17 mouse cellular contexts compared by ENCODE assay signal in genomic region chr2:135035640-135036260, GRCm38 (mm10).
DNase-seq lines count a peak whose midpoint lies in the region; ATAC-seq lines count a peak whose summit lies in the region.
"Had no signal": no experiment of that assay in that cellular context is flagged by ENCODE, and none has a peak within 500 bp of the region (broad histone marks: within the 10 kb centered on the region; RNA-seq: fewer than 3 reads in every experiment).

No protein-coding gene starts in this region.

- H3K9ac ChIP-seq in heart, embryonic 11.5 days (ENCODE audit: low read depth, low read length): no peak overlapping the region
- no peak overlapping the region for H3K9ac ChIP-seq in heart, embryonic 14.5 days (ENCODE audit: low read length)
- H3K9ac ChIP-seq in lung, embryonic 16.5 days (ENCODE audit: low read length): no peak overlapping the region
- H3K9ac ChIP-seq: forebrain, postnatal 0 days; hindbrain, embryonic 15.5 days; lung, embryonic 15.5 days; stomach, embryonic 15.5 days had no signal

- no peak overlapping the region for H3K27ac ChIP-seq in heart, embryonic 11.5 days (ENCODE audit: low read depth, low read length)
- peak overlapping the region; percentile 39 to 42; a peak in 2 of 4 replicates for H3K27ac ChIP-seq in heart, embryonic 14.5 days (replicated peaks in 1 of 2; ENCODE audit: control insufficient read depth in 1 of 2, insufficient read depth in 1 of 2, low read depth in 2 of 2, low read length in 2 of 2)
- H3K27ac ChIP-seq in lung, embryonic 16.5 days (ENCODE audit: low read length): no peak overlapping the region
- H3K27ac ChIP-seq: hindbrain, embryonic 15.5 days; lung, embryonic 15.5 days; stomach, embryonic 15.5 days had no signal

- DNase-seq in heart, adult 18-20 months: peak; percentile 49 to 58
- DNase-seq in c-Kit-positive CD71-positive TER-119-positive erythroid progenitor cells, embryonic 14.5 days (ENCODE audit: low spot score): no peak
- no peak for DNase-seq in adrenal gland, postnatal 4 days (ENCODE audit: low spot score in 2 of 2)
- DNase-seq in left cerebral cortex, postnatal 14 days (ENCODE audit: low spot score in 2 of 2): no peak
- DNase-seq: B cell, adult 2 months; cerebellum, postnatal 36 days; forebrain, postnatal 0 days; right cerebral cortex, adult 18-20 months had no signal

- no peaks in the 10 kb centered on the region for H3K9me3 ChIP-seq in heart, embryonic 11.5 days (replicated peaks; ENCODE audit: control insufficient read depth, low read length)
- H3K9me3 ChIP-seq in heart, embryonic 14.5 days (ENCODE audit: control insufficient read depth, low read length): no peaks in the 10 kb centered on the region
- H3K9me3 ChIP-seq in lung, embryonic 16.5 days (ENCODE audit: control insufficient read depth, low read length): no peaks in the 10 kb centered on the region
- H3K9me3 ChIP-seq: hindbrain, embryonic 15.5 days; lung, embryonic 15.5 days; stomach, embryonic 15.5 days had no signal

- intact Hi-C loops in left cerebral cortex, postnatal 14 days (cut with DNase I): no loop called here

- no peak for ATAC-seq in heart, embryonic 11.5 days (replicated peaks; ENCODE audit: insufficient number of reproducible peaks, low FRiP score, low TSS enrichment)
- peak; percentile 80 for ATAC-seq in common myeloid progenitor, adult 5-6 weeks (replicated peaks; ENCODE audit: low read depth, poor library complexity, severe bottlenecking)
- ATAC-seq in heart, embryonic 14.5 days (ENCODE audit: insufficient number of reproducible peaks, insufficient read depth, low FRiP score, low read depth): peak; percentile 56; the same call in 1 of the 2 replicates
- ATAC-seq in lung, embryonic 16.5 days (ENCODE audit: low read depth): 0 out of 2 replicates have a peak, but pooled peaks have one; percentile 20
- ATAC-seq: forebrain, postnatal 0 days; Patski had no signal

- H3K27me3 ChIP-seq in heart, embryonic 11.5 days (ENCODE audit: control insufficient read depth, insufficient read depth, low read length): no peaks in the 10 kb centered on the region
- H3K27me3 ChIP-seq in heart, embryonic 14.5 days (ENCODE audit: control insufficient read depth, insufficient read depth, low read length): no peaks in the 10 kb centered on the region
- H3K27me3 ChIP-seq in lung, embryonic 16.5 days (ENCODE audit: control insufficient read depth, insufficient read depth, low read depth, low read length): no peaks in the 10 kb centered on the region
- H3K27me3 ChIP-seq: hindbrain, embryonic 15.5 days; lung, embryonic 15.5 days; stomach, embryonic 15.5 days had no signal

- H3K4me1 ChIP-seq in heart, embryonic 11.5 days (ENCODE audit: control insufficient read depth, insufficient read depth, low read length): peaks cover 5% of the 10 kb centered on the region; the same call in 1 of the 2 replicates
- peaks cover 4 to 6% of the 10 kb centered on the region in 2 experiments; a peak in 3 of 4 replicates for H3K4me1 ChIP-seq in heart, embryonic 14.5 days (ENCODE audit: control insufficient read depth in 2 of 2, insufficient read depth in 2 of 2, low read length in 2 of 2)
- H3K4me1 ChIP-seq in lung, embryonic 16.5 days (replicated peaks; ENCODE audit: control insufficient read depth, insufficient read depth, low read length): peaks cover 3% of the 10 kb centered on the region
- H3K4me1 ChIP-seq: hindbrain, embryonic 15.5 days; stomach, embryonic 15.5 days had no signal

- 17% methylated on average over 4 of the region's 4 CpGs for WGBS in heart, embryonic 11.5 days (ENCODE audit: insufficient replicate concordance)
- whole genome bisulfite sequencing in heart, embryonic 14.5 days: 8% methylated on average over 4 of the region's 4 CpGs
- 12% methylated on average over 4 of the region's 4 CpGs for WGBS in lung, embryonic 16.5 days

- no peaks in the 10 kb centered on the region for H3K36me3 ChIP-seq in heart, embryonic 11.5 days (ENCODE audit: control insufficient read depth, insufficient read depth, low read length)
- no peaks in the 10 kb centered on the region for H3K36me3 ChIP-seq in heart, embryonic 14.5 days (ENCODE audit: control insufficient read depth, insufficient read depth, low read length)
- no peaks in the 10 kb centered on the region for H3K36me3 ChIP-seq in lung, embryonic 16.5 days (ENCODE audit: control insufficient read depth, insufficient read depth, low read length)
- H3K36me3 ChIP-seq: hindbrain, embryonic 15.5 days; lung, embryonic 15.5 days; stomach, embryonic 15.5 days had no signal

- H3K4me2 ChIP-seq in heart, embryonic 11.5 days: no peak overlapping the region
- H3K4me2 ChIP-seq in heart, embryonic 14.5 days (ENCODE audit: low read length): 0 out of 2 replicates have a peak overlapping the region, but pooled peaks have one; percentile 2
- H3K4me2 ChIP-seq in lung, embryonic 16.5 days (ENCODE audit: low read depth, low read length): no peak overlapping the region
- H3K4me2 ChIP-seq: hindbrain, embryonic 15.5 days; lung, embryonic 15.5 days; stomach, embryonic 15.5 days had no signal

- H3K4me3 ChIP-seq in heart, embryonic 11.5 days (ENCODE audit: low read depth, low read length): no peak overlapping the region
- H3K4me3 ChIP-seq in heart, embryonic 14.5 days (ENCODE audit: control insufficient read depth in 1 of 2, insufficient read depth in 1 of 2, low read depth in 1 of 2, low read length in 2 of 2): no peak overlapping the region
- no peak overlapping the region for H3K4me3 ChIP-seq in lung, embryonic 16.5 days (ENCODE audit: low read length)
- H3K4me3 ChIP-seq: hindbrain, embryonic 15.5 days; lung, embryonic 15.5 days; myocyte; stomach, embryonic 15.5 days had no signal

Comparison
In these comparisons a context has a peak if more than half of its experiments do, and no peak if none do; other contexts are left out.
1. H3K27ac ChIP-seq: peak in heart, embryonic 14.5 days (2 of 2); none in heart, embryonic 11.5 days (single experiment) and lung, embryonic 16.5 days (single experiment).
2. DNase-seq: peak in heart, adult 18-20 months (2 of 2); none in c-Kit-positive CD71-positive TER-119-positive erythroid progenitor cells, embryonic 14.5 days (single experiment), adrenal gland, postnatal 4 days (0 of 2) and left cerebral cortex, postnatal 14 days (0 of 2).